Mouse (Mus musculus) lung, adult 2 months (tissue): ENCODE data around the gene Tnfaip2.

Source experiments
- CTCF ChIP-seq: fragments of 200-500 bp; IDR thresholded peaks from 2 replicates; pipeline ENCODE4 v1.5.1; 2011; ENCODE audit warnings: mild to moderate bottlenecking, low read length, control low read depth; ENCODE audit not compliant: insufficient read depth
- POLR2A ChIP-seq: fragments of 200-500 bp; IDR thresholded peaks from 2 replicates; pipeline ENCODE4 v1.6.1; 2011; ENCODE audit warnings: low read depth, mild to moderate bottlenecking, control low read depth, low read length, borderline replicate concordance; ENCODE audit errors: extremely low read depth

DNA sequence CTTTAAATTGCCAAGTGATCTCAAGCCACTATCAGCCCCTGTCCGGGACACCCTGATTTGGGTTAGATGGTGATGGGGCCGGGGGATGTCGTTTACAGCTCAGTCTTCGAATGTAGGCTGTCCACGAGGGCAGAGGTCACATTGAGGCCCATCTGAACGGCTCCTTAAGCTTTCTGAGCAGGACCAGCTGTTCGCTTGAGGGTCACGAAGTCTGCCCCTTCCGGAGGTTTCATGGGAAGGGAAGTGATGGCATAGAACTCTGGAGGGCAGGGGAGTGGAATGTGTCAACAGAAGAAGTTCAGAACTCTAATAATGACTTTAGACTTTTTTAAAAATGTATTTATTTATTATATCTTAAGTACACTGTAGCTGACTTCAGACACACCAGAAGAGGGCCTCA, 17.7 kb upstream of the Tnfaip2 start:
- TF ChIP-seq CTCF (no peak), POLR2A (no peak)
